Mouse (Mus musculus) stomach, postnatal 0 days (tissue): ENCODE results near the gene 4930453N24Rik. TPM values are rescaled to one million over a fixed set of nuclear protein-coding genes. Genes with fewer than 3 reads are reported as not detected.

Experiments used
- ATAC-seq: fragments of 200-750 bp; cut with Nextera tagmentation; 2 replicates; pipeline ENCODE4 v1.8.0; 2017; ENCODE audit not compliant: low FRiP score, low TSS enrichment
- DNase-seq: peaks from one replicate; pipeline ENCODE4 v3.0.0-alpha.2; 2016; ENCODE audit warnings: low spot score
- H3K27ac ChIP-seq: fragments of 300-500 bp; sonication (generic); replicated peaks from 2 replicates; pipeline ENCODE4 v1.5.1; 2014; ENCODE audit warnings: mild to moderate bottlenecking, control low read depth
- H3K27me3 ChIP-seq: fragments of 300-500 bp; sonication (generic); 2 replicates; pipeline ENCODE4 v1.6.1; 2014; ENCODE audit warnings: low read length; ENCODE audit not compliant: control insufficient read depth, insufficient read depth
- H3K36me3 ChIP-seq: fragments of 300-500 bp; sonication (generic); 2 replicates; pipeline ENCODE4 v1.6.1; 2014; ENCODE audit warnings: low read length, mixed read lengths; ENCODE audit not compliant: control insufficient read depth, insufficient read depth
- H3K4me1 ChIP-seq: fragments of 300-500 bp; sonication (generic); replicated peaks from 2 replicates; pipeline ENCODE4 v1.6.1; 2014; ENCODE audit warnings: antibody characterized with exemption; ENCODE audit not compliant: control insufficient read depth, insufficient read depth
- H3K4me2 ChIP-seq: fragments of 300-500 bp; sonication (generic); replicated peaks from 2 replicates; pipeline ENCODE4 v1.6.1; 2014; ENCODE audit warnings: low read depth, mild to moderate bottlenecking, control low read depth, moderate library complexity
- H3K4me3 ChIP-seq: fragments of 300-500 bp; sonication (generic); 2 replicates; pipeline ENCODE4 v1.5.1; 2014; ENCODE audit warnings: low read depth, low read length, control low read depth
- H3K9ac ChIP-seq: fragments of 300-500 bp; sonication (generic); 2 replicates; pipeline ENCODE4 v1.6.1; 2014; ENCODE audit warnings: mild to moderate bottlenecking, low read length, control low read depth, mixed read lengths
- H3K9me3 ChIP-seq: fragments of 300-500 bp; sonication (generic); 2 replicates; pipeline ENCODE4 v1.6.1; 2016; ENCODE audit warnings: low read length; ENCODE audit not compliant: control insufficient read depth
- CTCF ChIP-seq: IDR thresholded peaks from 2 replicates; pipeline ENCODE4 v1.5.1; 2016; ENCODE audit warnings: antibody characterized with exemption, low read depth, mild to moderate bottlenecking, moderate library complexity
- EP300 ChIP-seq: optimal IDR thresholded peaks from 2 replicates; pipeline ENCODE3; 2016; ENCODE audit warnings: antibody characterized with exemption
- WGBS: fragments of 180-500 bp; shearing (Covaris S2); extraction: QIAGEN DNeasy Blood & Tissue Kit; methylation state at CpG from one replicate; pipeline ENCODE4 v1.1.7; 2014; 5-methylcytosine and 5-hydroxymethylcytosine counted together
- polyA plus RNA-seq: library from polyadenylated mRNA; unstranded; fragments of >200 nt; fragmentation: Nextera tagmentation; extraction: Ambion mirVana; gene quantifications from 2 replicates; pipeline ENCODE4 v1.2.1, GENCODE M21; 2015

Gene 4930453N24Rik
- polyA plus RNA-seq, 1 experiment from 2014 or later = 16.6 TPM

DNA sequence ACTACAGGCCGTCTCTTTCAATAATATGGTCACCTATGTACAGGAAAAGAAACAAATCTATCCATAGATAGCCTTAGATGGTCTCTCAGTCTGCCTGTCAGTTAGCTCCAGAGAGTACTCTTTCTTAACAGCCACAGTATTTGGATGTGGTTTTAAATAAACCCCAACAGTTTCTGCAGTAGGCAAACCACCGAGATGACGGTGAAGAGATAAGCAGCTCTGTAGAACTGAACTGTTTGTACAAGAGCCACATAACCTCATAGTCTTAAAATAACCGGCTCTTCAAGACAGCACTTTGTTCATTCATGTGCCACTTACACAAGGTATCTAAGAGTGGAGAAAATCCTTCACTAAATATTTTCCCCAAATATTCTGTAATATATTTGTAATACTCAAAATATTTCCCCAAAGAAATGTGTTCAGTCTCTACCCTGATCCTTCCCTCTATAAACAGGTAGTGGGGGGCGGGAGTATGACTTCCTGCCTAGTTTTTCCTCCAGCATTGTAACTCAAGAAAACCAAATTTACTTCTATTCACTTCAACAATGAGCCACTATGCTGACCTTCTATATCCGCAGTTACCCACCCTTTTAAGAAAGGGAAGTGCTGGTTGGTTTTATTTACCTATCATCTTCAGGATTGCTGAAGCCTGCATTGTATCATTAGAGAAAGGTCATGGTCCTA lies 12.3 kb downstream of the 4930453N24Rik start:
- Histone ChIP-seq H3K27ac (peak overlapping the region; percentile 61; the same call in 1 of the 2 replicates), H3K4me2 (no peak overlapping the region), H3K9ac (no peak overlapping the region), H3K4me3 (no peak overlapping the region), H3K9me3 (no peaks in the 10 kb centered on the region), H3K4me1 (no peaks in the 10 kb centered on the region), H3K27me3 (no peaks in the 10 kb centered on the region), H3K36me3 (peaks cover 5% of the 10 kb centered on the region; the same call in 1 of the 2 replicates)
- no peak for TF ChIP-seq CTCF
- no peak for TF ChIP-seq EP300
- no peak for DNase-seq
- peak; percentile 70 for ATAC-seq
- WGBS = 43% methylated on average over 6 of the region's 6 CpGs

- DNase-seq (no peak), ATAC-seq (no peak)
- H3K9me3 ChIP-seq = no peaks in the 10 kb centered on the region
- TF ChIP-seq CTCF = no peak
- TF ChIP-seq EP300 = no peak
- H3K27me3 ChIP-seq = no peaks in the 10 kb centered on the region
- H3K27ac ChIP-seq = peak overlapping the region; percentile 61
- no peak overlapping the region for H3K4me3 ChIP-seq
- H3K4me1 ChIP-seq = no peaks in the 10 kb centered on the region
- no peak overlapping the region for H3K9ac ChIP-seq
- 66% methylated on average over 7 of the region's 7 CpGs for WGBS
- H3K4me2 ChIP-seq = no peak overlapping the region
- H3K36me3 ChIP-seq = no peaks in the 10 kb centered on the region; the same call in 1 of the 2 replicates
These were observed 13.1 kb downstream of the 4930453N24Rik start for GRCm38 (mm10) chr16:64757666-64758400.

DNA sequence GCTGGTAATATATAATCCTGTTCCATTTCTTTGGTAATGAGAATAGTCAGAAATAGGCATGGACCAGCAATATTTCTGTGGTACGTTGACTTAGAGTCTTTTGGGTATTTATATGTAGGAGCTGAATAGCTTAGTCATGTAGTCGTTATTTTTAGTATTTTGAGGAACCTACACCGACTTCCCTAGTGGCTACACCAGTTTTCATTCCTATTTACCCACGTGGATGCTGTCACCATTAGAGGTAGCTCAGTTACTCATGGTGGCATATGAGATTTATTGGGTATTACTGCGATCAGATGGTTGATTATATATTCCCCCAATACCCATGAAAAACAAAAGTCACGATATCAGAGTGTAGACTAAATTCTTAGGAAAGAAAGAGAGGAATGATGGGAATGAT lies 14.6 kb downstream of the 4930453N24Rik start:
- no peak overlapping the region for H3K4me3 ChIP-seq
- TF ChIP-seq EP300 = no peak
- no peak for TF ChIP-seq CTCF
- ATAC-seq (no peak), DNase-seq (no peak)
- no peaks in the 10 kb centered on the region for H3K4me1 ChIP-seq
- H3K27me3 ChIP-seq = no peaks in the 10 kb centered on the region
- no peaks in the 10 kb centered on the region; the same call in 1 of the 2 replicates for H3K36me3 ChIP-seq
- 74% methylated on average over 6 of the region's 6 CpGs for WGBS
- H3K9me3 ChIP-seq = no peaks in the 10 kb centered on the region
- no peak overlapping the region for H3K27ac ChIP-seq
- H3K4me2 ChIP-seq = no peak overlapping the region
- H3K9ac ChIP-seq = no peak overlapping the region

GRCm38 (mm10) chr16:64754743-64755139 lies 16.2 kb downstream of the 4930453N24Rik start:
- Histone ChIP-seq H3K36me3 (no peaks in the 10 kb centered on the region; the same call in 1 of the 2 replicates), H3K9me3 (no peaks in the 10 kb centered on the region), H3K4me3 (no peak overlapping the region), H3K27me3 (no peaks in the 10 kb centered on the region), H3K4me1 (no peaks in the 10 kb centered on the region), H3K9ac (no peak overlapping the region), H3K27ac (no peak overlapping the region), H3K4me2 (no peak overlapping the region)
- ATAC-seq = no peak
- no peak for DNase-seq
- WGBS = 37% methylated on average over 3 of the region's 3 CpGs
- TF ChIP-seq EP300 = no peak
- TF ChIP-seq CTCF = peak; percentile 81

DNA sequence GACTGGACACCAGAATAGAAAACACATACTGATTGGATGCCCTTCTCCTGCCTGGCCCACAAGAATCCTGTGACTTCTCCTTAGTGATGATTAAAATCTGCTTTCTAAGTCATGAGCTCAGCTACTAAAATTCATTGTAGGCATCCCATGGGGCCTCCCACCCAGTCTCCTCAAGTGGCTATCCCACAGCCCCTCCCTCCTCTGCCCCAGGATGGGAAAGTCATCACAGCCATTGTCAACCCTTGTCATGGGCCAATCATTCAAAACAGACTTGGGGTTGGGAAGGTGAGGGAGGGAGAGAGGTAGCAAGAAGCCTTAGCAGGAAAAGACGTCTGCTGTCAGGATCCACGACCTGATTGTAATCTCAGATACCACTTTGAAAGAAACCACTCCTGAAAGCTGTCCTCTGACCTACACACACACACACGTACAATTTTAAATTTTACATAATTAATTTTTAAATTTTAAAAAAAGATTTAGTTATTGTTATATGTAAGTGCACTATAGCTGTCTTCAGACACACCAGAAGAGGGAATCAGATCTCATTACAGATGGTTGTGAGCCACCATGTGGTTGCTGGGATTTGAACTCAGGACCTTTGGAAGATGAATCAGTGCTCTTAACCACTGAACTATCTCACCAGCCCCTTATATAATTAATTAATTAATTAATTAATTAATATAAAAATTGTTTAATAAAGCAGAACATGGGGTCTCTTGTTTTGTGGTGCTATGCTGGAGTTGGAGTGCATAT lies 16.8 kb downstream of the 4930453N24Rik start:
- WGBS = 55% methylated on average over 3 of the region's 3 CpGs
- Histone ChIP-seq H3K4me1 (no peaks in the 10 kb centered on the region), H3K27me3 (no peaks in the 10 kb centered on the region), H3K9me3 (no peaks in the 10 kb centered on the region), H3K27ac (no peak overlapping the region), H3K4me2 (no peak overlapping the region), H3K36me3 (no peaks in the 10 kb centered on the region), H3K9ac (no peak overlapping the region), H3K4me3 (no peak overlapping the region)
- no peak for ATAC-seq
- DNase-seq = no peak
- no peak for TF ChIP-seq CTCF
- no peak for TF ChIP-seq EP300
